Mouse (Mus musculus) spleen, postnatal 10 days (tissue): ENCODE data around the gene Wdr25.

Experiments
- DNase-seq, 2 experiments: peaks; one replicate each; pipeline ENCODE4 v3.0.0; 2021 to 2022; ENCODE audit warnings: low spot score in 2 of 2

Gene Wdr25

DNA sequence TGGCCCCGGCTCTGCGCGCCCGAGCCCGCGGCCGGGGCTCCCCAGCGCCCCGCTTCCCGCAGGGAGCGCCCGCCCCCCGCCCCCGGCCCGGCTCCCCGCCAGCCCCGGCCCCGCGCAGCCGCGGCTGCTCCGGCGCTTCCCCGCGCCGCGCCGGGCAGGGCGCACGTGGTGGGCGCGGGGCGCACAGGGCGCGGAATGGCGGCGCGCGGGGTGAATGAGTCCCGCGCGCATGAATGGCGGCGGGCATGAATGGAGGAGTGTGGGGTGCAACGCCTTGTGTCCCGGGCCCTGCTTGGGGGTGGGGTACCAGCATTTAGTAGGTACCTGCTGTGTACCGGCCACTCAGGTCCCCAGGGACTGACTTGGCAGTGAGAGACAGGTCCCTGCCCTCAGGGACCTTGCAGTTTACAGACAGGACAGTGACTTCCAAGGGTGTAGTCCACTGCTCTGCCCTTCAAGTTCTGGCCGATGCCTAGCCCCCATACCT, 174.8 kb downstream of the Wdr25 start, which contains the start of gene Begain:
Begain (minus strand) TSS at position 51 of the 487 bp plus-strand sequence.
- peak in 1 of 2 experiments; percentile 30 for DNase-seq

DNA sequence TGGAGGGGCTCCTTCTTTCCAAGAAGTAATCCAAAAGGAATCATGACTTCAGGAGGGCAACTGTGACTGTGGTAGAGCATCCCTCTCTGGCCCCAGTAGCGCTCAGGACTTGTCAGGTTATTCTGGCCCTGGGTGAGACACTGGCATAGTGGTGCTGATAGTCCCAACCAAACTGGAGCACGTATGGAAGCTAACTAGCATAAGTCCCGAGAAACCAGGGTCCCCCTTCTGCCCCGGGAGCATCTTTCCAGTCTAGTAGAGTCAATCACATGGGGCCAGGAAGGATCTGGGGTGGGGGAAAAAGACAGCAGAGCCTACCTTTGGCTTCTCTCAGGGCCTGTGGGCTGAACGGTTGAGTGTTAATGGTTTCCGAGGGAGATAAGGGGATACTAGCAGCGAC, 175.3 kb downstream of the Wdr25 start:
- no peak for DNase-seq

DNA sequence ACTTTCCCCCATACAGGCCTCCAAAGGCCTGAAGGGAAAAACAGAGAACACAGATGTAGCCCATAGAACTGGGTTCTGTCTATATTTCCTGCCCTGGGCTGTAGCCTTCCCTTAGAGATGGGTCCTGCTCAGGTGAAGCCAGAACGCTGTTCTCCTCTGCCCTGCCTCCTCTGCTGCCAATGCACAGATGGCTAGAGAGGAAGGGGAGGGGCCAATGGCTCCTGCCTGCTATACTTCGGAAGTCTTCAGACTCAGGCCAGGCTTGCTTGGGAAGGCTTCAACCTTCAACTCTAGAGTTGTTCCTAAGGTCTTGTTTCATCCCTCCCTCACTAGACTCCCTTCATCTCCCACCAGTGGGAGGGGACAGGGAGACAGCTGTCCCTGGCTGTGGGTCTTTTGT, 176.3 kb downstream of the Wdr25 start:
- DNase-seq = peak in 1 of 2 experiments; percentile 38

DNA sequence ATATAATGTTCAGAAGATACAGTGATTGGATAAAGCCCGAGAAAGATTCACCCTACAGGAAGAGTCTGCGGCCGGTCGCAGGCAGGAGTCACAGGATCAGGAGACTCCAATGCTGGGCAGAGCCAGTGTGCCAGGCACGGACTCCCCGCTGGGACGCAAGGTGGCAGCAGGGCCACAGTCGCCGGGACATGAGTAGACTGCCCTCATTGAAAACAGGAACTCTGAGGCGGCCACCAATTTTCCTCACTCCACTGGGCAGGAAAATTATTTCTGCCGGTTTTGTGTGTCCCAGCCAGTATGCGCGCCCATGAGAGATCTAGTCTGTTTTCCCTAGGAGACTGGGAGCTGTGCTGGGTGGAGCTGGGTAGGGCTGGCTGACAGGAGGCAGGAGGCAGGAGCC, 177.8 kb downstream of the Wdr25 start:
- DNase-seq = peak in 1 of 2 experiments; percentile 67

DNA sequence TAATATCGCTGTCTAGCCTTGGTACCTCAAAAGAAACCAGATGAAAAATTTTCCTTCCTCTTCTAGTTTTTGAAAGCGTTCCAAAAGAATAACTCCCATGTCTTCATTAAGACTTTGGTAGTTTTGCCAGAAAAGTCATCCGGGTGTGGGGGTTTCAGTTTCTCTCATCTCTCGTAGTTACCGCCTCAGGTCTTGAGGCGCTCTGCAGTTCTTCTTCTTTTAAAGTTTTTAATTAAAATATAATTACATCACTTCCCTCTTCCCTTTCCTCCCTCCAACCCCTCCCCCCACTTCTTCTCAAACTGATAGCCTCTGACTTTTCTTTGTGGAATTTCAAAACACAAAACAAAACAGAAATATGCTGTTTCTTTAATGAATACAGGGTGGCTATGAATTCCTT, 180.7 kb downstream of the Wdr25 start:
- DNase-seq = no peak

DNA sequence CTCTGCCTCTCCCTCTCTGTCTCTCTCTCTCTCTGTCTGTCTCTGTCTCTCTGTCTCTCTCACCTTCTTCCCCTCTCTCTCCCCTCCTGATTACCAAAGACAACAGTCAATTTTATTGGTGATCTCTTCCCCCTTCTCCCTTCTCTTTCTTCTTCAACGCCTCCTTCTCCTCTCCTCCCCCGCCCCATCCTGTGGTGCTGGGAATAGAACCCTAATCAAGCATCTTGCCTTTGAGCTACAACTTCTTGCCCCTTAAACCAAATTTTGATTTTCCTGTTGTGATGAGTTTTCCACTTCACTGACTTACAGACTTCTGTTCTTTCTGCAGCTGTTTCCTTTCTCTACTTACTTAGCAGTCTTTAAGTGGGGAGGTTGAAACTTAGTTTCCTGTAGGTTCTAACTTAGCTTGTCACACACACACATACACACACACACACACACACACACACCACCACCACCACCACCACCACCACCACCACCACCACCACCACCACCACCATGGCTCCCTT, 181.4 kb downstream of the Wdr25 start:
- DNase-seq = peak in 1 of 2 experiments; percentile 40

DNA sequence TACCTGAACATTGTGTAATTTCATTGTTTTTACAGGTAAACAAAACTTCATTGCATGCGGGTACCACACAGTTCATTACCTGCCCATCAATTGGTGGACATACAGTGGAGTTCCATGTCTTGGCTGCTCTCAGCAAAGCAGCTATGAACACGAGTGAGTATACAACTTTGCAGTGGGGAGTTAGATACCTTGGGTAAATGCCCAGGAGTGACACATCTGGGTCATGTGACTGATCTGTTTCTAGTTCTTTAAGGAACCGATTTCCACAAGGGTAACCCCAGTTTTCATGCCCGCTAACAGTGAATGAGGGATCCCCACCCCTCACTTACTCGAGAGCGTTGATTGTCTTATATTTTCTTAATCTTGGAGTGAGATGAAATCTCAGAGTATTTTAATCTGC, 183.6 kb downstream of the Wdr25 start:
- no peak for DNase-seq
